Mouse (Mus musculus) liver, postnatal 0 days (tissue): Measurements from ENCODE around the gene Catsper3.

ENCODE experiments used
- CTCF ChIP-seq: sonication (generic); IDR thresholded peaks from 2 replicates; pipeline ENCODE4 v1.5.1; 2016; ENCODE audit warnings: antibody characterized with exemption, low read depth
- EP300 ChIP-seq: IDR thresholded peaks from 2 replicates; pipeline ENCODE4 v1.6.1; 2016; ENCODE audit warnings: antibody characterized with exemption, low read depth, mild to moderate bottlenecking

DNA sequence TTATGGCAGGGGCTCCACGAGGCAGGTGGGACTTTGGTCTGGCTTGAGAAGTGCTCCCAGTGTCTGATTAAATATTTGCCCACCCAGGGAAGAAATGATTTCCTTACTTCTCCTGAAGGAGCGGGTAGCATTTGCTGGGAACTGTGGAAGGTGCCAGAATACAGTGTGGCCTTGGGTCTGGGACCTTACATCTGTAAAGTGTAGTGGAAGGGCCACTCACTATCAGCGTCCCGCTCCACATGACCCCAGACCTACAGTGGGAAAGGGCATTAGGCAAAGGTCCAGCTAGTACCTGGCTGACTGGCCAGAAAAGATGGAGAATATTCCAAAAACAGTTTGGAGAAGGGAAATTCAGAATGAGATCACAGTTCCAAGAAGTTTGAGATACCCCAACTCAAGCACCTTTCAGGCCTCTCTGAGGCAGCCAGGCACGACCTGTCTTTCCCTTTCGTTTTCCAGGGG lies 43.3 kb downstream of the Catsper3 start:
- TF ChIP-seq CTCF (no peak), EP300 (no peak)
